Mouse (Mus musculus): ENCODE measurements at regions not wholly inside any gene's neighbourhood (a gene's known extent, or its start where the extent isn't known, plus 50 kb on each side); places are given as distances from the start of the nearest gene placed in this dataset.
"Not testable (repeated sequence)": the region's sequence is repeated elsewhere in the genome, so short reads cannot be mapped to it uniquely, and the experiment has no call there.

GRCm38 (mm10) chr8:93443631-93444030 is 64.1 kb upstream of the Ces1h start:
- not testable (repeated sequence) for DNase-seq (ENCODE audit: low spot score in 2 of 2)

GRCm38 (mm10) chr8:93441936-93442335 is 62.4 kb upstream of the Ces1h start:
- DNase-seq (ENCODE audit: low spot score in 2 of 2), result no peak

- DNase-seq (ENCODE audit: low spot score in 2 of 2), result not testable (repeated sequence)
These were observed 57.1 kb upstream of the Ces1h start for GRCm38 (mm10) chr8:93436586-93436985.

- peak; percentile 50 to 89 for DNase-seq (ENCODE audit: low spot score in 2 of 2)
These were observed 51.1 kb upstream of the Ces1h start for GRCm38 (mm10) chr8:93430637-93431036.
